Mouse (Mus musculus) hindbrain, embryonic 14.5 days (tissue): Measurements from ENCODE around the gene Cd3eap. TPM values are rescaled to one million over a fixed set of nuclear protein-coding genes. Genes with fewer than 3 reads are reported as not detected.

Source experiments
- ATAC-seq: fragments of 200-750 bp; cut with Nextera tagmentation; 2 replicates; pipeline ENCODE4 v1.8.0; 2017; ENCODE audit warnings: moderate number of reproducible peaks, mild to moderate bottlenecking, moderate TSS enrichment, moderate library complexity; ENCODE audit not compliant: low FRiP score
- DNase-seq: peaks from one replicate; pipeline ENCODE4 v3.0.0-alpha.2; 2015; ENCODE audit warnings: low spot score
- H3K27ac ChIP-seq: fragments of 300-500 bp; sonication (generic); 2 replicates; pipeline ENCODE4 v1.5.1; 2014; ENCODE audit warnings: mild to moderate bottlenecking, moderate library complexity
- H3K27me3 ChIP-seq: fragments of 300-500 bp; sonication (generic); 2 replicates; pipeline ENCODE4 v1.6.1; 2014; ENCODE audit warnings: mild to moderate bottlenecking, low read length, mixed read lengths; ENCODE audit not compliant: control insufficient read depth, insufficient read depth
- H3K36me3 ChIP-seq: fragments of 300-500 bp; sonication (generic); replicated peaks from 2 replicates; pipeline ENCODE4 v1.6.1; 2014; ENCODE audit not compliant: control insufficient read depth, insufficient read depth
- H3K4me1 ChIP-seq: fragments of 300-500 bp; sonication (generic); replicated peaks from 2 replicates; pipeline ENCODE4 v1.6.1; 2014; ENCODE audit warnings: antibody characterized with exemption, low read length, mixed read lengths; ENCODE audit not compliant: control insufficient read depth, insufficient read depth
- H3K4me2 ChIP-seq: fragments of 300-500 bp; sonication (generic); replicated peaks from 2 replicates; pipeline ENCODE4 v1.6.1; 2014; ENCODE audit warnings: mild to moderate bottlenecking, moderate library complexity
- H3K4me3 ChIP-seq: fragments of 300-500 bp; sonication (generic); replicated peaks from 2 replicates; pipeline ENCODE4 v1.5.1; 2014; ENCODE audit warnings: mild to moderate bottlenecking, low read length
- H3K9ac ChIP-seq: fragments of 300-500 bp; sonication (generic); 2 replicates; pipeline ENCODE4 v1.6.1; 2014
- H3K9me3 ChIP-seq: fragments of 300-500 bp; sonication (generic); 2 replicates; pipeline ENCODE4 v1.6.1; 2016; ENCODE audit warnings: low read length; ENCODE audit not compliant: control insufficient read depth
- WGBS: fragments of 180-500 bp; shearing (Covaris S2); extraction: QIAGEN DNeasy Blood & Tissue Kit; methylation state at CpG from one replicate; pipeline ENCODE4 v1.1.7; 2014; 5-methylcytosine and 5-hydroxymethylcytosine counted together
- polyA plus RNA-seq: library from polyadenylated mRNA; unstranded; fragments of >200 nt; fragmentation: Nextera tagmentation; extraction: Ambion mirVana; gene quantifications from 2 replicates; pipeline ENCODE4 v1.2.1, GENCODE M21; 2014

The Cd3eap gene
- polyA plus RNA-seq, 1 experiment from 2014 or later, result 17.0 TPM

GRCm38 (mm10) chr7:19368380-19368779 is 9.1 kb upstream of the Cd3eap start:
- H3K27ac ChIP-seq, result no peak overlapping the region
- H3K4me3 ChIP-seq, result no peak overlapping the region
- no peak for DNase-seq
- no peaks in the 10 kb centered on the region for H3K36me3 ChIP-seq
- 25% methylated on average over 16 of the region's 16 CpGs for WGBS
- H3K4me1 ChIP-seq, result no peaks in the 10 kb centered on the region
- H3K4me2 ChIP-seq, result no peak overlapping the region
- no peak overlapping the region for H3K9ac ChIP-seq
- H3K9me3 ChIP-seq, result no peaks in the 10 kb centered on the region
- no peak for ATAC-seq
- H3K27me3 ChIP-seq, result no peaks in the 10 kb centered on the region

GRCm38 (mm10) chr7:19365376-19365775 is 6.1 kb upstream of the Cd3eap start:
- DNase-seq, result no peak
- Histone ChIP-seq H3K9me3 (no peaks in the 10 kb centered on the region), H3K27me3 (no peaks in the 10 kb centered on the region), H3K4me1 (peaks cover 10% of the 10 kb centered on the region; the same call in 1 of the 2 replicates), H3K4me3 (no peak overlapping the region), H3K9ac (no peak overlapping the region), H3K27ac (no peak overlapping the region), H3K36me3 (no peaks in the 10 kb centered on the region), H3K4me2 (no peak overlapping the region)
- WGBS, result 84% methylated on average over 4 of the region's 4 CpGs
- no peak for ATAC-seq

GRCm38 (mm10) chr7:19363881-19364280 is 4.6 kb upstream of the Cd3eap start:
- no peak overlapping the region for H3K4me3 ChIP-seq
- peaks cover 10% of the 10 kb centered on the region; the same call in 1 of the 2 replicates for H3K4me1 ChIP-seq
- WGBS, result 2% methylated on average over 18 of the region's 18 CpGs
- H3K4me2 ChIP-seq, result no peak overlapping the region
- H3K36me3 ChIP-seq, result no peaks in the 10 kb centered on the region
- H3K9ac ChIP-seq, result no peak overlapping the region
- DNase-seq (peak; percentile 45), ATAC-seq (no peak)
- H3K9me3 ChIP-seq, result no peaks in the 10 kb centered on the region
- H3K27ac ChIP-seq, result no peak overlapping the region
- no peaks in the 10 kb centered on the region for H3K27me3 ChIP-seq

- no peaks in the 10 kb centered on the region for H3K9me3 ChIP-seq
- H3K27ac ChIP-seq, result no peak overlapping the region
- ATAC-seq (no peak), DNase-seq (no peak)
- H3K27me3 ChIP-seq, result no peaks in the 10 kb centered on the region
- no peaks in the 10 kb centered on the region for H3K36me3 ChIP-seq
- no peak overlapping the region for H3K4me3 ChIP-seq
- no peak overlapping the region for H3K9ac ChIP-seq
- peaks cover 20% of the 10 kb centered on the region; the same call in 1 of the 2 replicates for H3K4me1 ChIP-seq
- H3K4me2 ChIP-seq, result no peak overlapping the region
- WGBS, result 27% methylated on average over 4 of the region's 4 CpGs
Observed at GRCm38 (mm10) chr7:19362276-19362675, 3.0 kb upstream of the Cd3eap start.

GRCm38 (mm10) chr7:19361720-19362119 is 2.4 kb upstream of the Cd3eap start:
- WGBS, result 12% methylated on average over 16 of the region's 16 CpGs
- Histone ChIP-seq H3K36me3 (0 out of 2 replicates have a peak, but pooled peaks cover 3% of the 10 kb centered on the region), H3K9me3 (no peaks in the 10 kb centered on the region), H3K4me3 (peak overlapping the region; percentile 72), H3K27ac (no peak overlapping the region), H3K4me2 (peak overlapping the region; percentile 85), H3K9ac (peak overlapping the region; percentile 52; the same call in 1 of the 2 replicates), H3K27me3 (no peaks in the 10 kb centered on the region), H3K4me1 (peaks cover 20% of the 10 kb centered on the region; the same call in 1 of the 2 replicates)
- no peak for ATAC-seq
- DNase-seq, result peak; percentile 50

GRCm38 (mm10) chr7:19360944-19361343 is 1.7 kb upstream of the Cd3eap start:
- Histone ChIP-seq H3K9ac (peak overlapping the region; percentile 52), H3K27ac (no peak overlapping the region), H3K4me3 (peak overlapping the region; percentile 72), H3K9me3 (no peaks in the 10 kb centered on the region), H3K4me2 (peak overlapping the region; percentile 85), H3K27me3 (no peaks in the 10 kb centered on the region), H3K4me1 (peaks cover 20% of the 10 kb centered on the region; the same call in 1 of the 2 replicates), H3K36me3 (0 out of 2 replicates have a peak, but pooled peaks cover 8% of the 10 kb centered on the region)
- peak; percentile 61 for ATAC-seq
- DNase-seq, result peak; percentile 80
- WGBS, result under 1% methylated on average over 27 of the region's 27 CpGs

- under 1% methylated on average over 45 of the region's 45 CpGs for WGBS
- ATAC-seq, result peak; percentile 69
Observed at GRCm38 (mm10) chr7:19359892-19360641, 784 bp upstream of the Cd3eap start.

GRCm38 (mm10) chr7:19358634-19359033 is 649 bp downstream of the Cd3eap start:
- H3K4me3 ChIP-seq, result peak overlapping the region; percentile 72
- H3K27me3 ChIP-seq, result no peaks in the 10 kb centered on the region
- no peaks in the 10 kb centered on the region for H3K9me3 ChIP-seq
- peaks cover 20% of the 10 kb centered on the region; the same call in 1 of the 2 replicates for H3K4me1 ChIP-seq
- 29% methylated on average over 13 of the region's 13 CpGs for WGBS
- DNase-seq (no peak), ATAC-seq (no peak)
- no peak overlapping the region for H3K27ac ChIP-seq
- peak overlapping the region; percentile 85 for H3K4me2 ChIP-seq
- peaks cover 24% of the 10 kb centered on the region for H3K36me3 ChIP-seq
- H3K9ac ChIP-seq, result peak overlapping the region; percentile 72

More at GRCm38 (mm10) chr7:19359892-19360641, 784 bp upstream of the Cd3eap start:
- Histone ChIP-seq H3K27me3 (no peaks in the 10 kb centered on the region), H3K36me3 (peaks cover 14% of the 10 kb centered on the region; the same call in 1 of the 2 replicates), H3K4me3 (peak overlapping the region; percentile 72), H3K9ac (peak overlapping the region; percentile 72), H3K4me1 (peaks cover 20% of the 10 kb centered on the region; the same call in 1 of the 2 replicates), H3K9me3 (no peaks in the 10 kb centered on the region), H3K4me2 (peak overlapping the region; percentile 85), H3K27ac (no peak overlapping the region; the same call in 1 of the 2 replicates)
- DNase-seq, result peak; percentile 54
